Mouse (Mus musculus): ENCODE data around the gene Tgif2lx2.
"Not testable (repeated sequence)": the region's sequence is repeated elsewhere in the genome, so short reads cannot be mapped to it uniquely, and the experiment has no call there.

The Tgif2lx2 gene

DNA sequence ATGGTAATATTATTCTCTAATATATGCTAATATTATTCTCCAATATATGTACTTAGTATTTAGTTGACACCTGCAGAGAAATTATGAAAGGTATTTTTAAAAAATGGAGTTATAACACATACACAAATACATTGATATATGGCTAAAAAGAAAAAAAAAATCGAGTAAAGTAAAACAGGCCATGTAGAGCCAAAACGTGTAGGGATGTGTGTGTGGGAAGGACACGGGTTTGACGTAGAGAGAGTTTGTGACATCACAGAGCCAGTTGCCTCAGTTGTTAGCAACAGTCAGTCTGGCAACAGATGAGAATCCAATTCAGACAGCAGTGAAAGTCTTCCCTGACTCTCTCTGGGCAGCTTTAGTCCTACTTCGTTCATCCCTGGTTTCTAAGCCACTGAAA lies at the start of gene Tgif2lx2:
Gene Tgif2lx2 (plus strand): TSS at position 301 of the 400 bp plus-strand sequence.
- DNase-seq: not testable (repeated sequence)

Measured in retina, postnatal 1 day (tissue).